Mouse (Mus musculus) stomach, postnatal 0 days (tissue): ENCODE measurements at regions not wholly inside any gene's neighbourhood (a gene's known extent, or its start where the extent isn't known, plus 50 kb on each side); places are given as distances from the start of the nearest gene placed in this dataset.
A peak's percentile ranks its signal among the peaks of the same experiment; 100 is the strongest.

Experiments
- ATAC-seq: fragments of 200-750 bp; cut with Nextera tagmentation; 2 replicates; pipeline ENCODE4 v1.8.0; 2017; ENCODE audit not compliant: low FRiP score, low TSS enrichment
- DNase-seq: peaks from one replicate; pipeline ENCODE4 v3.0.0-alpha.2; 2016; ENCODE audit warnings: low spot score
- H3K27ac ChIP-seq: fragments of 300-500 bp; sonication (generic); replicated peaks from 2 replicates; pipeline ENCODE4 v1.5.1; 2014; ENCODE audit warnings: mild to moderate bottlenecking, control low read depth
- H3K27me3 ChIP-seq: fragments of 300-500 bp; sonication (generic); 2 replicates; pipeline ENCODE4 v1.6.1; 2014; ENCODE audit warnings: low read length; ENCODE audit not compliant: control insufficient read depth, insufficient read depth
- H3K36me3 ChIP-seq: fragments of 300-500 bp; sonication (generic); 2 replicates; pipeline ENCODE4 v1.6.1; 2014; ENCODE audit warnings: low read length, mixed read lengths; ENCODE audit not compliant: control insufficient read depth, insufficient read depth
- H3K4me1 ChIP-seq: fragments of 300-500 bp; sonication (generic); replicated peaks from 2 replicates; pipeline ENCODE4 v1.6.1; 2014; ENCODE audit warnings: antibody characterized with exemption; ENCODE audit not compliant: control insufficient read depth, insufficient read depth
- H3K4me2 ChIP-seq: fragments of 300-500 bp; sonication (generic); replicated peaks from 2 replicates; pipeline ENCODE4 v1.6.1; 2014; ENCODE audit warnings: low read depth, mild to moderate bottlenecking, control low read depth, moderate library complexity
- H3K4me3 ChIP-seq: fragments of 300-500 bp; sonication (generic); 2 replicates; pipeline ENCODE4 v1.5.1; 2014; ENCODE audit warnings: low read depth, low read length, control low read depth
- H3K9ac ChIP-seq: fragments of 300-500 bp; sonication (generic); 2 replicates; pipeline ENCODE4 v1.6.1; 2014; ENCODE audit warnings: mild to moderate bottlenecking, low read length, control low read depth, mixed read lengths
- H3K9me3 ChIP-seq: fragments of 300-500 bp; sonication (generic); 2 replicates; pipeline ENCODE4 v1.6.1; 2016; ENCODE audit warnings: low read length; ENCODE audit not compliant: control insufficient read depth
- CTCF ChIP-seq: IDR thresholded peaks from 2 replicates; pipeline ENCODE4 v1.5.1; 2016; ENCODE audit warnings: antibody characterized with exemption, low read depth, mild to moderate bottlenecking, moderate library complexity
- EP300 ChIP-seq: optimal IDR thresholded peaks from 2 replicates; pipeline ENCODE3; 2016; ENCODE audit warnings: antibody characterized with exemption
- WGBS: fragments of 180-500 bp; shearing (Covaris S2); extraction: QIAGEN DNeasy Blood & Tissue Kit; methylation state at CpG from one replicate; pipeline ENCODE4 v1.1.7; 2014; 5-methylcytosine and 5-hydroxymethylcytosine counted together

- no peaks in the 10 kb centered on the region for H3K27me3 ChIP-seq
- H3K9me3 ChIP-seq: no peaks in the 10 kb centered on the region
- no peaks in the 10 kb centered on the region for H3K36me3 ChIP-seq
- H3K4me1 ChIP-seq: no peaks in the 10 kb centered on the region
- ATAC-seq (no peak), DNase-seq (no peak)
- no peak for TF ChIP-seq CTCF
- TF ChIP-seq EP300: no peak
- no peak overlapping the region for H3K4me2 ChIP-seq
- H3K27ac ChIP-seq: 0 out of 2 replicates have a peak overlapping the region, but pooled peaks have one; percentile 8
- no peak overlapping the region for H3K4me3 ChIP-seq
- no peak overlapping the region for H3K9ac ChIP-seq
- 56% methylated on average over 12 of the region's 12 CpGs for WGBS
Observed at GRCm38 (mm10) chr11:17522220-17522919, 265.0 kb downstream of the C1d start.

GRCm38 (mm10) chr11:17523329-17523728 lies 265.9 kb downstream of the C1d start:
- H3K27ac ChIP-seq: no peak overlapping the region
- H3K9ac ChIP-seq: no peak overlapping the region
- no peaks in the 10 kb centered on the region for H3K27me3 ChIP-seq
- H3K4me1 ChIP-seq: no peaks in the 10 kb centered on the region
- WGBS: 75% methylated on average over 4 of the region's 4 CpGs
- TF ChIP-seq EP300 (no peak), CTCF (no peak)
- ATAC-seq: no peak
- H3K4me2 ChIP-seq: no peak overlapping the region
- no peak for DNase-seq
- H3K36me3 ChIP-seq: no peaks in the 10 kb centered on the region
- no peak overlapping the region for H3K4me3 ChIP-seq
- no peaks in the 10 kb centered on the region for H3K9me3 ChIP-seq

DNA sequence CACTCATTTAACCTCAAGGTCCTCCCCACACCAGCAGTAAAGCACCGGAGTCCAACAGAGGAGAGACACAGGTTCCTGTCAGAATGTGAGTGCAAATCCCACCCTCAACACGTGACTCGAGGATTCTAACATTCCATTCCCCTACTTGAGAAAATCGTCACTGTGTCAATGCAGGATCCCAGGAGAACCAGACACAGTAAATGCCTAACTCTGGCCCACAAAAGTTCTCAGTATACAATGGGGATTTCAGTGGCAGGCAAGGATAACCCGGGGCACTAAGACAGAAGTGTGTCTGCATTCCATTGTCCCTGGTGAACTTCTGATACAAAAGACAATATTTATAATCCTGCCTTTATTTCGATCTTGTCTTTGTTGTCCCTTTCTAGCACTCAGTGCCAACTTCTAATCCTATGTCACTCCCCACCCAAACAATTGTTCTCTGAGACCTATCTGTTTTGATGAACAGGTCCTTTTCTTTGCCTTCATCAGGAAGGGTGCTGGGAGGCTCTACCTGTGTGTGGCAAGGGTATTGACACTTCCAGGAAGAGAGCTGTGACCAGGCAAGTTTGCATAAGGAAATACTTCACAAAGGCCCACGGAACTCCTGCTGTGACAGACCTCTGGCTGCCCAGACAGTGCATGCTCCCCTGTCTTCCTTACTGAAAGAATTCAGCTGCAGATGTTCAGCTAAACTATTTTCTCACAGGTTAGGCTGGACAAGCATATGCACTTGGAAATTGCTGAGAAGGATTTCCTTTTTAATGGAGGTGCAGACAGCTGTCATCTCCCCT lies 267.8 kb downstream of the C1d start:
- ATAC-seq: no peak
- H3K4me2 ChIP-seq: no peak overlapping the region
- WGBS: 41% methylated on average over 7 of the region's 7 CpGs

GRCm38 (mm10) chr11:17526476-17526875 lies 269.1 kb downstream of the C1d start:
- Histone ChIP-seq H3K9me3 (no peaks in the 10 kb centered on the region), H3K4me1 (no peaks in the 10 kb centered on the region), H3K27ac (no peak overlapping the region), H3K27me3 (no peaks in the 10 kb centered on the region), H3K36me3 (no peaks in the 10 kb centered on the region), H3K4me3 (no peak overlapping the region), H3K4me2 (no peak overlapping the region), H3K9ac (no peak overlapping the region)
- 61% methylated on average over 5 of the region's 5 CpGs for WGBS
- ATAC-seq: no peak
- no peak for DNase-seq
- TF ChIP-seq EP300 (no peak), CTCF (no peak)

More for the DNA sequence above, 267.8 kb downstream of the C1d start:
- Histone ChIP-seq H3K4me1 (no peaks in the 10 kb centered on the region), H3K36me3 (no peaks in the 10 kb centered on the region), H3K27ac (no peak overlapping the region), H3K27me3 (no peaks in the 10 kb centered on the region), H3K9me3 (no peaks in the 10 kb centered on the region), H3K4me3 (no peak overlapping the region), H3K9ac (no peak overlapping the region)
- no peak for TF ChIP-seq CTCF
- DNase-seq: no peak

- Histone ChIP-seq H3K27me3 (no peaks in the 10 kb centered on the region), H3K4me3 (no peak overlapping the region), H3K27ac (no peak overlapping the region), H3K36me3 (no peaks in the 10 kb centered on the region), H3K4me1 (no peaks in the 10 kb centered on the region), H3K4me2 (no peak overlapping the region), H3K9me3 (no peaks in the 10 kb centered on the region), H3K9ac (no peak overlapping the region)
- ATAC-seq: no peak; the same call in 1 of the 2 replicates
- DNase-seq: no peak
- TF ChIP-seq EP300: no peak
- no peak for TF ChIP-seq CTCF
- WGBS: 70% methylated on average over 6 of the region's 6 CpGs
Observed at GRCm38 (mm10) chr11:17528609-17529008, 271.2 kb downstream of the C1d start.

DNA sequence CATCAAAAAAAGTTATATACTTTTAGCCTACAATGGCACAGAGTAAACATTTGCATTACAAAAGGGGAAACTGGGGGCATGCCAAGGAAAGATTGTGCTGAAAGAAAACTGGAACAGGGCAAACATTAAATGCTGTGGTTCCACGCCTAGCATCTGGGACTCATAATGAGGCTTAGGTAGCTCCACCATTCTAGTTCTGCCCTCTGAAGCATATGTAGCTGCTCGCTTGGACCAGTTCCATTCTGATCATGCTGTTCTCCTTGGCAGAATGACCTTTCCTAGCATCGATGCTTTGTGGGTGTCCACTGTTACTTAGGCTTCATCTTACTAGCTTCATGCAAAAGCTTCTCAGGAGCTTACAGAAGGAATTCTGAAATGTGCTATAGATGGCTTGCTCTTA lies 276.3 kb downstream of the C1d start:
- H3K9me3 ChIP-seq: no peaks in the 10 kb centered on the region
- no peak overlapping the region for H3K9ac ChIP-seq
- DNase-seq (peak; percentile 35), ATAC-seq (no peak)
- TF ChIP-seq EP300: no peak
- no peak for TF ChIP-seq CTCF
- no peak overlapping the region for H3K4me2 ChIP-seq
- 55% methylated on average over 3 of the region's 3 CpGs for WGBS
- H3K4me3 ChIP-seq: no peak overlapping the region
- no peak overlapping the region for H3K27ac ChIP-seq
- no peaks in the 10 kb centered on the region for H3K4me1 ChIP-seq
- no peaks in the 10 kb centered on the region for H3K27me3 ChIP-seq
- H3K36me3 ChIP-seq: no peaks in the 10 kb centered on the region
